9 mouse cellular contexts compared by ENCODE assay signal in the genomic region with DNA sequence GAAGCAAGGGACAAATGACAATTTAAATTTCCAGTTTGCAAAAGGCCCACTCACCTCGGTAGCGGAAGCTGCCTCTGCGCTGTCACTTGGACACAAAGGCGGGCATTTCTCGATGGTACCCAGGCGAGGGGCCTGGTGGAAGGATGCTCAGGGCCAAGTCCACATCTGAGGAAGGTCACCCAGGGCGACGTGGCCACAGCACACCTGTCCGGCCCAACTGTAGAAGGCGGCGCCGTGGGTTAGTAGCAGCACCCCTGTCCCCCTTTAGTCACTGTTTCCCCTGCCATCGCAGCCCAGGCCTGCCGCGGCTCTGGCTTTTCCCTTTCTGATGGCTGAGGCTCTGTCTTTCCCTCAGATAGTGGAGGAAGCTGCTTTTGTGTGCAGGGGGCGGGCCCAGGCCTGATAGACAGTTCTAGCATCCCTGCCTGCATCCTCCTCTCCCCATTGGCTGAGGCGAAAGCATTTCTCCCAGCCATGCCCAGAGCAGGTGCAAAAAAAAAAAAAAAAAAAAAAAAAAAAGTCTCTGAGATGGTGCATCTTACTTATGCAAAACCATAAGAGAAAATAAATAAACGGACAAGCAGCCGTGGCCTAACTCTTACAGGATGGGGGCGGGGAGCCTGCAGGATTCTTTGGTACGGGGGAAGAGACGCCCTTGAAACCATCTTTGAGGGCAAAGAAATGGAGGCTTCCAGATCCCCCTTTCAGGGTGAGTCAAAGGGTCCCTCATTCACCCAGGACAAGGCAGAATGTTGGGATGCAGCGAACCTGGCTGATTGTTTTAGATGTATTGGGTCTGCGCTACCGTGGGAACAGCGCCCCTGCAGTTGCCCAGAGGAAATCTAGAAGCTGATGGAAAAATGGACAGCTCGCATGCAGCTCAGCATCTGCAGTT. TPM values are rescaled to one million over a fixed set of nuclear protein-coding genes. Genes with fewer than 3 reads are reported as not detected.
DNase-seq lines count a peak whose midpoint lies in the region; ATAC-seq and TF ChIP-seq lines count a peak whose summit lies in the region.
"Had no signal": no experiment of that assay in that cellular context is flagged by ENCODE, and none has a peak within 500 bp of the region (broad histone marks: within the 10 kb centered on the region; RNA-seq: fewer than 3 reads in every experiment).

A gene (minus strand): TSS at position 396 of the 895 bp plus-strand sequence.

- H3K4me1 ChIP-seq in heart, embryonic 14.5 days (ENCODE audit: control insufficient read depth in 2 of 2, insufficient read depth in 2 of 2, low read length in 2 of 2) = peaks cover 12 to 23% of the 10 kb centered on the region in 2 experiments
- peaks cover 9% of the 10 kb centered on the region for H3K4me1 ChIP-seq in embryonic facial prominence, embryonic 14.5 days (ENCODE audit: control insufficient read depth, insufficient read depth, low read length)
- peaks cover 22% of the 10 kb centered on the region for H3K4me1 ChIP-seq in intestine, embryonic 15.5 days (replicated peaks)
- H3K4me1 ChIP-seq in limb, embryonic 14.5 days (ENCODE audit: control insufficient read depth, insufficient read depth, low read length) = peaks cover 12% of the 10 kb centered on the region

- H3K4me3 ChIP-seq in heart, embryonic 14.5 days (ENCODE audit: control insufficient read depth in 1 of 2, insufficient read depth in 1 of 2, low read depth in 1 of 2, low read length in 2 of 2) = peak within 1 kb of the TSS; percentile 19 to 23
- peak within 1 kb of the TSS; percentile 23 for H3K4me3 ChIP-seq in embryonic facial prominence, embryonic 14.5 days (ENCODE audit: low read depth, low read length)
- peak within 1 kb of the TSS; percentile 19 for H3K4me3 ChIP-seq in intestine, embryonic 15.5 days (replicated peaks)
- 0 out of 2 replicates have a peak within 1 kb of the TSS, but pooled peaks have one; percentile 0 for H3K4me3 ChIP-seq in limb, embryonic 14.5 days (replicated peaks; ENCODE audit: low read length)
- H3K4me3 ChIP-seq: lung, embryonic 15.5 days had no signal

- no peak for ATAC-seq in heart, embryonic 14.5 days (ENCODE audit: insufficient number of reproducible peaks, insufficient read depth, low FRiP score, low read depth)
- ATAC-seq in embryonic facial prominence, embryonic 14.5 days (ENCODE audit: low read depth) = peak; percentile 74; the same call in 1 of the 2 replicates
- no peak for ATAC-seq in intestine, embryonic 15.5 days
- 0 out of 2 replicates have a peak, but pooled peaks have one; percentile 23 for ATAC-seq in limb, embryonic 14.5 days (ENCODE audit: low FRiP score, low read depth)

- no peak for TF ChIP-seq POLR2A in limb, embryonic 14.5 days (IDR thresholded peaks at IDR 0.05; ENCODE audit: borderline replicate concordance, extremely low read depth, insufficient read depth, insufficient read length)

- no peaks in the 10 kb centered on the region for H3K36me3 ChIP-seq in heart, embryonic 14.5 days (ENCODE audit: control insufficient read depth, insufficient read depth, low read length)
- H3K36me3 ChIP-seq in embryonic facial prominence, embryonic 14.5 days (ENCODE audit: control insufficient read depth, insufficient read depth, low read length) = no peaks in the 10 kb centered on the region
- H3K36me3 ChIP-seq in intestine, embryonic 15.5 days = no peaks in the 10 kb centered on the region
- no peaks in the 10 kb centered on the region for H3K36me3 ChIP-seq in limb, embryonic 14.5 days (ENCODE audit: control insufficient read depth, insufficient read depth, low read length)
- H3K36me3 ChIP-seq: lung, embryonic 15.5 days had no signal

- peaks cover 18% of the 10 kb centered on the region for H3K27me3 ChIP-seq in heart, embryonic 14.5 days (ENCODE audit: control insufficient read depth, insufficient read depth, low read length)
- H3K27me3 ChIP-seq in embryonic facial prominence, embryonic 14.5 days (replicated peaks; ENCODE audit: control insufficient read depth, insufficient read depth, low read length) = peaks cover 30% of the 10 kb centered on the region
- H3K27me3 ChIP-seq in intestine, embryonic 15.5 days (replicated peaks) = peaks cover 31% of the 10 kb centered on the region
- peaks cover 35% of the 10 kb centered on the region for H3K27me3 ChIP-seq in limb, embryonic 14.5 days (ENCODE audit: control insufficient read depth, insufficient read depth, low read length)

- H3K4me2 ChIP-seq in heart, embryonic 14.5 days (ENCODE audit: low read length) = peak within 1 kb of the TSS; percentile 63
- H3K4me2 ChIP-seq in embryonic facial prominence, embryonic 14.5 days (ENCODE audit: low read depth, low read length) = peak within 1 kb of the TSS; percentile 42
- H3K4me2 ChIP-seq in intestine, embryonic 15.5 days (replicated peaks) = peak within 1 kb of the TSS; percentile 14
- peak within 1 kb of the TSS; percentile 32 for H3K4me2 ChIP-seq in limb, embryonic 14.5 days (replicated peaks; ENCODE audit: low read depth, low read length, severe bottlenecking)
- H3K4me2 ChIP-seq: lung, embryonic 15.5 days had no signal

- no peak within 1 kb of the TSS for H3K27ac ChIP-seq in heart, embryonic 14.5 days (replicated peaks in 1 of 2; ENCODE audit: control insufficient read depth in 1 of 2, insufficient read depth in 1 of 2, low read depth in 2 of 2, low read length in 2 of 2)
- no peak within 1 kb of the TSS for H3K27ac ChIP-seq in embryonic facial prominence, embryonic 14.5 days (replicated peaks; ENCODE audit: low read depth, low read length)
- H3K27ac ChIP-seq in intestine, embryonic 15.5 days = no peak within 1 kb of the TSS
- H3K27ac ChIP-seq in limb, embryonic 14.5 days (replicated peaks; ENCODE audit: low read depth, low read length) = no peak within 1 kb of the TSS
- H3K27ac ChIP-seq: lung, embryonic 15.5 days had no signal

- DNase-seq in heart, adult 18-20 months = no peak
- DNase-seq in T-cell, adult 2 months (ENCODE audit: low spot score) = peak; percentile 18
- DNase-seq in embryonic facial prominence, embryonic 14.5 days (ENCODE audit: low spot score) = peak; percentile 34
- no peak for DNase-seq in limb, embryonic 14.5 days (ENCODE audit: low spot score)
- peak; percentile 85 for DNase-seq in right cerebral cortex, postnatal 25 days
- DNase-seq in spleen, postnatal 10 days (ENCODE audit: low spot score in 2 of 2) = no peak

- H3K9me3 ChIP-seq in heart, embryonic 14.5 days (ENCODE audit: control insufficient read depth, low read length) = no peaks in the 10 kb centered on the region
- H3K9me3 ChIP-seq in embryonic facial prominence, embryonic 14.5 days (ENCODE audit: control insufficient read depth, low read length) = no peaks in the 10 kb centered on the region
- no peaks in the 10 kb centered on the region for H3K9me3 ChIP-seq in intestine, embryonic 15.5 days
- no peaks in the 10 kb centered on the region for H3K9me3 ChIP-seq in limb, embryonic 14.5 days (ENCODE audit: control insufficient read depth, low read length)
- H3K9me3 ChIP-seq: lung, embryonic 15.5 days had no signal

- peak within 1 kb of the TSS; percentile 31; the same call in 1 of the 2 replicates for H3K9ac ChIP-seq in heart, embryonic 14.5 days (ENCODE audit: low read length)
- peak within 1 kb of the TSS; percentile 26 for H3K9ac ChIP-seq in embryonic facial prominence, embryonic 14.5 days (ENCODE audit: low read depth, low read length)
- H3K9ac ChIP-seq in intestine, embryonic 15.5 days = peak within 1 kb of the TSS; percentile 5; the same call in 1 of the 2 replicates
- 0 out of 2 replicates have a peak within 1 kb of the TSS, but pooled peaks have one; percentile 12 for H3K9ac ChIP-seq in limb, embryonic 14.5 days (ENCODE audit: low read depth, low read length, severe bottlenecking)
- H3K9ac ChIP-seq: lung, embryonic 15.5 days had no signal

- 11% methylated on average over 27 of the region's 27 CpGs for WGBS in heart, embryonic 14.5 days
- 6% methylated on average over 27 of the region's 27 CpGs for WGBS in embryonic facial prominence, embryonic 14.5 days
- WGBS in intestine, embryonic 15.5 days = 13% methylated on average over 27 of the region's 27 CpGs
- WGBS in limb, embryonic 14.5 days = 9% methylated on average over 27 of the region's 27 CpGs

RNA-seq across cellular contexts. Expression of the gene that starts here (rescaled TPM):
- 0.74 and 0.80 TPM in 2 replicates for polyA plus RNA-seq in heart, embryonic 14.5 days (2014; fragmentation: Nextera tagmentation; extraction: Ambion mirVana)
- not detected for total RNA-seq in heart, adult 18-20 months (2021)
- 2.3 and 2.4 TPM in 2 replicates for polyA plus RNA-seq in embryonic facial prominence, embryonic 14.5 days (2014; fragmentation: Nextera tagmentation; extraction: Ambion mirVana)
- polyA plus RNA-seq in intestine, embryonic 15.5 days (2015; fragmentation: Nextera tagmentation; extraction: Ambion mirVana) = 1.7 TPM in 2 replicates
- 0.67 and 0.74 TPM in 2 replicates for polyA plus RNA-seq in limb, embryonic 14.5 days (2012; rRNA removed)
- 0.25 TPM in 1 of 2 replicates, not detected in the other for polyA plus RNA-seq in limb, embryonic 14.5 days (2014; fragmentation: Nextera tagmentation; extraction: Ambion mirVana)

Comparison
In these comparisons a context has a peak if more than half of its experiments do, and no peak if none do; other contexts are left out.
1. Peak in ATAC-seq, H3K4me3 ChIP-seq, H3K9ac ChIP-seq and H3K4me2 ChIP-seq in limb, embryonic 14.5 days; RNA of the gene not detected or under 1 TPM.
2. DNase-seq: peak in T-cell, adult 2 months (single experiment), embryonic facial prominence, embryonic 14.5 days (single experiment) and right cerebral cortex, postnatal 25 days (single experiment); none in heart, adult 18-20 months (0 of 2), limb, embryonic 14.5 days (single experiment) and spleen, postnatal 10 days (0 of 2).
3. Peak in every context shown above with its lines, with median percentiles within 50 percentile points of each other: H3K4me2 ChIP-seq, H3K4me3 ChIP-seq and H3K9ac ChIP-seq.